In the genomic region with DNA sequence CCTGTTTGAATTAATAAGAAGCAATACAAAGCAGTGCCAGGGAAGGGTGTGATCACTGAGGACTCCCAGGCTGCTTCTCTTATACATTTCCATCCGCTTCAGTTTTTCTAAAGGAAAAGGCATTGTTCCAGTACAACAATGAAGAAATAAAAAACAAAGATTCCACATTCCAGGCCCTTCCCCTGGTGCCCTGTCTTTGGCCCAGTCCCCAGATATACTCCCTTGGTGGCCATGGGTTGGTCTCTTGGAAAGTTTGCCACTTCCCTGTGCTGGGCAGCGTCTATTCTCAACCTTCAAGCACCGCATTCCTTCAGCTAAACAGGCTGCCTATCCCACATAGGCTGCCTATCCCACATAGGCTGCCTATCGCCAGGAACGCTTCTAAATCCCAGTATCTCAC, we compare ENCODE assay signal across 13 mouse cellular contexts.
"Had no signal": no experiment of that assay in that cellular context is flagged by ENCODE, and none has a peak within 500 bp of the region (broad histone marks: within the 10 kb centered on the region; RNA-seq: fewer than 3 reads in every experiment).

No protein-coding gene starts in this region.

- H3K4me1 ChIP-seq: midbrain, embryonic 15.5 days; neural tube, embryonic 12.5 days had no signal

- H3K36me3 ChIP-seq: midbrain, embryonic 15.5 days had no signal

- H3K9me3 ChIP-seq: midbrain, embryonic 15.5 days had no signal

- H3K9ac ChIP-seq: liver, embryonic 13.5 days; liver, postnatal 0 days; midbrain, embryonic 15.5 days; neural tube, embryonic 12.5 days had no signal

- H3K4me2 ChIP-seq: liver, embryonic 13.5 days; midbrain, embryonic 11.5 days; midbrain, embryonic 15.5 days; neural tube, embryonic 12.5 days had no signal

- H3K27me3 ChIP-seq: liver, embryonic 13.5 days; megakaryocyte, embryonic 14.5 days; midbrain, embryonic 15.5 days; neural tube, embryonic 12.5 days had no signal

- DNase-seq: kidney, postnatal 10 days; kidney, postnatal 4 days; liver; liver, embryonic 13.5 days; liver, postnatal 0 days; thymus, postnatal 4 days had no signal

- H3K4me3 ChIP-seq: layer of hippocampus, adult 2 months; liver, embryonic 13.5 days; megakaryocyte, embryonic 14.5 days; midbrain, embryonic 15.5 days; neural tube, embryonic 12.5 days had no signal

- H3K27ac ChIP-seq: layer of hippocampus, adult 2 months; liver, embryonic 13.5 days; macrophage; midbrain, embryonic 15.5 days; neural tube, embryonic 12.5 days; stomach, postnatal 0 days had no signal

- ATAC-seq: liver, postnatal 0 days; midbrain, embryonic 15.5 days had no signal
